Mouse (Mus musculus) liver, embryonic 14.5 days (tissue): ENCODE data around the gene Fcer1g. TPM values are rescaled to one million over a fixed set of nuclear protein-coding genes. Genes with fewer than 3 reads are reported as not detected.

Source experiments
- ATAC-seq: fragments of 200-750 bp; cut with Nextera tagmentation; 2 replicates; pipeline ENCODE4 v1.8.0; 2017; ENCODE audit warnings: moderate number of reproducible peaks, mild to moderate bottlenecking, moderate library complexity; ENCODE audit not compliant: insufficient read depth
- DNase-seq, 3 experiments: peaks; one replicate each; pipeline ENCODE4 v3.0.0-alpha.2; 2012 to 2013; ENCODE audit warnings: low read depth in 3 of 3, low spot score in 3 of 3
- H3K27ac ChIP-seq: fragments of 300-500 bp; sonication (generic); 2 replicates; pipeline ENCODE4 v1.5.1; 2014; ENCODE audit warnings: moderate library complexity, mild to moderate bottlenecking, control low read depth, inconsistent platforms
- H3K27me3 ChIP-seq: fragments of 300-500 bp; sonication (generic); 2 replicates; pipeline ENCODE4 v1.6.1; 2014; ENCODE audit warnings: mild to moderate bottlenecking, low read length, moderate library complexity; ENCODE audit not compliant: control insufficient read depth, insufficient read depth
- H3K36me3 ChIP-seq: fragments of 300-500 bp; sonication (generic); replicated peaks from 2 replicates; pipeline ENCODE4 v1.6.1; 2014; ENCODE audit warnings: low read depth; ENCODE audit not compliant: control insufficient read depth, insufficient read depth
- H3K4me1 ChIP-seq, 2 experiments: fragments of 200-500 bp in 1 of 2; fragments of 300-500 bp in 1 of 2; sonication (generic) in 1 of 2; replicated peaks; 2 replicates each; pipeline ENCODE4 v1.6.1; 2012 to 2014; ENCODE audit warnings: antibody characterized with exemption in 1 of 2, inconsistent platforms in 1 of 2, low read length in 1 of 2; ENCODE audit not compliant: control insufficient read depth in 2 of 2, insufficient read depth in 2 of 2
- H3K4me2 ChIP-seq: fragments of 300-500 bp; sonication (generic); 2 replicates; pipeline ENCODE4 v1.6.1; 2014; ENCODE audit warnings: low read depth, mild to moderate bottlenecking, control low read depth, moderate library complexity
- H3K4me3 ChIP-seq, 2 experiments: fragments of 200-500 bp in 1 of 2; fragments of 300-500 bp in 1 of 2; sonication (generic) in 1 of 2; 2 replicates each; pipeline ENCODE4 v1.5.1; 2012 to 2014; ENCODE audit warnings: low read depth in 2 of 2, low read length in 2 of 2, mild to moderate bottlenecking in 2 of 2, control low read depth in 1 of 2, inconsistent platforms in 1 of 2, moderate library complexity in 1 of 2; ENCODE audit not compliant: insufficient read depth in 1 of 2
- H3K9ac ChIP-seq: fragments of 300-500 bp; sonication (generic); replicated peaks from 2 replicates; pipeline ENCODE4 v1.6.1; 2014; ENCODE audit warnings: mild to moderate bottlenecking, control low read depth, moderate library complexity
- H3K9me3 ChIP-seq: fragments of 300-500 bp; sonication (generic); 2 replicates; pipeline ENCODE4 v1.6.1; 2016; ENCODE audit warnings: low read length, mixed read lengths; ENCODE audit not compliant: control insufficient read depth
- CTCF ChIP-seq: IDR thresholded peaks from 2 replicates; pipeline ENCODE4 v1.5.1; 2016; ENCODE audit warnings: antibody characterized with exemption, low read depth, control low read depth
- EP300 ChIP-seq: IDR thresholded peaks from 2 replicates; pipeline ENCODE4 v1.6.1; 2016; ENCODE audit warnings: antibody characterized with exemption, low read depth
- WGBS: fragments of 180-500 bp; shearing (Covaris S2); extraction: QIAGEN DNeasy Blood & Tissue Kit; methylation state at CpG from one replicate; pipeline ENCODE4 v1.1.7; 2014; ENCODE audit not compliant: insufficient replicate concordance; 5-methylcytosine and 5-hydroxymethylcytosine counted together
- polyA plus RNA-seq, 2 experiments: library from polyadenylated mRNA; depleted of rRNA in 1 of 2; stranded (reverse) in 1 of 2; unstranded in 1 of 2; fragments of >200 nt; fragmentation: Nextera tagmentation in 1 of 2; extraction: Ambion mirVana in 1 of 2; gene quantifications; 2 replicates each; pipeline versions ENCODE4 v1.2.1 to v1.2.3; 2012 to 2014

The Fcer1g gene
- polyA plus RNA-seq, 2 experiments = 50.1 to 104 TPM

- Histone ChIP-seq H3K36me3 (no peaks in the 10 kb centered on the region), H3K27ac (no peak overlapping the region), H3K4me3 (no peak overlapping the region), H3K9ac (no peak overlapping the region), H3K4me1 (peaks cover 0 to 5% of the 10 kb centered on the region in 2 experiments; a peak in 1 of 4 replicates), H3K9me3 (no peaks in the 10 kb centered on the region), H3K4me2 (no peak overlapping the region), H3K27me3 (no peaks in the 10 kb centered on the region)
- 50% methylated on average over 6 of the region's 6 CpGs for WGBS
- TF ChIP-seq CTCF (no peak), EP300 (no peak)
- ATAC-seq (no peak), DNase-seq (no peak)
Measured at GRCm38 (mm10) chr1:171205704-171206493, 28.3 kb downstream of the Fcer1g start.

- Histone ChIP-seq H3K4me3 (no peak overlapping the region), H3K36me3 (no peaks in the 10 kb centered on the region), H3K27ac (no peak overlapping the region), H3K4me1 (peaks cover 0 to 5% of the 10 kb centered on the region in 2 experiments; a peak in 1 of 4 replicates), H3K9me3 (no peaks in the 10 kb centered on the region), H3K9ac (no peak overlapping the region), H3K4me2 (no peak overlapping the region), H3K27me3 (no peaks in the 10 kb centered on the region)
- DNase-seq (peak in 2 of 3 experiments; percentile 23 to 42), ATAC-seq (peak; percentile 76)
- WGBS = 59% methylated on average over 7 of the region's 7 CpGs
- TF ChIP-seq CTCF = no peak
- TF ChIP-seq EP300 = no peak
Measured at GRCm38 (mm10) chr1:171204249-171204644, 29.9 kb downstream of the Fcer1g start.

GRCm38 (mm10) chr1:171203471-171204248, 30.5 kb downstream of the Fcer1g start:
- no peak for TF ChIP-seq CTCF
- no peak for TF ChIP-seq EP300
- DNase-seq (no peak), ATAC-seq (peak; percentile 43; the same call in 1 of the 2 replicates)
- H3K9ac ChIP-seq = no peak overlapping the region
- no peaks in the 10 kb centered on the region for H3K9me3 ChIP-seq
- no peaks in the 10 kb centered on the region for H3K27me3 ChIP-seq
- H3K4me2 ChIP-seq = no peak overlapping the region
- H3K36me3 ChIP-seq = no peaks in the 10 kb centered on the region
- no peak overlapping the region for H3K4me3 ChIP-seq
- 40% methylated on average over 10 of the region's 11 CpGs for WGBS
- H3K27ac ChIP-seq = no peak overlapping the region; the same call in 1 of the 2 replicates
- peaks cover 0 to 5% of the 10 kb centered on the region in 2 experiments; a peak in 1 of 4 replicates for H3K4me1 ChIP-seq

GRCm38 (mm10) chr1:171200769-171201168, 33.4 kb downstream of the Fcer1g start:
- Histone ChIP-seq H3K4me1 (peaks cover 0 to 5% of the 10 kb centered on the region in 2 experiments; a peak in 1 of 4 replicates), H3K27ac (no peak overlapping the region), H3K9ac (no peak overlapping the region), H3K4me3 (no peak overlapping the region), H3K27me3 (peaks cover 18% of the 10 kb centered on the region), H3K9me3 (no peaks in the 10 kb centered on the region), H3K4me2 (no peak overlapping the region), H3K36me3 (no peaks in the 10 kb centered on the region)
- TF ChIP-seq CTCF (no peak), EP300 (no peak)
- 72% methylated on average over 1 of the region's 1 CpGs for WGBS
- ATAC-seq = no peak
- no peak for DNase-seq

GRCm38 (mm10) chr1:171199532-171199931, 34.6 kb downstream of the Fcer1g start:
- TF ChIP-seq CTCF = no peak
- no peak for TF ChIP-seq EP300
- Histone ChIP-seq H3K4me1 (0 out of 4 replicates have a peak, but pooled peaks cover 0 to 5% of the 10 kb centered on the region in 2 experiments), H3K27ac (no peak overlapping the region), H3K4me2 (no peak overlapping the region), H3K27me3 (peaks cover 30% of the 10 kb centered on the region), H3K4me3 (no peak overlapping the region), H3K9me3 (no peaks in the 10 kb centered on the region), H3K9ac (no peak overlapping the region), H3K36me3 (no peaks in the 10 kb centered on the region)
- 28% methylated on average over 1 of the region's 1 CpGs for WGBS
- DNase-seq (no peak), ATAC-seq (no peak)
